Mouse (Mus musculus): ENCODE results near the gene Rwdd2b. TPM values are rescaled to one million over a fixed set of nuclear protein-coding genes. Genes with fewer than 3 reads are reported as not detected.

Gene Rwdd2b
- total and polyA plus RNA-seq, 3 experiments = 14.2 to 35.9 (median 35.9) TPM

DNA sequence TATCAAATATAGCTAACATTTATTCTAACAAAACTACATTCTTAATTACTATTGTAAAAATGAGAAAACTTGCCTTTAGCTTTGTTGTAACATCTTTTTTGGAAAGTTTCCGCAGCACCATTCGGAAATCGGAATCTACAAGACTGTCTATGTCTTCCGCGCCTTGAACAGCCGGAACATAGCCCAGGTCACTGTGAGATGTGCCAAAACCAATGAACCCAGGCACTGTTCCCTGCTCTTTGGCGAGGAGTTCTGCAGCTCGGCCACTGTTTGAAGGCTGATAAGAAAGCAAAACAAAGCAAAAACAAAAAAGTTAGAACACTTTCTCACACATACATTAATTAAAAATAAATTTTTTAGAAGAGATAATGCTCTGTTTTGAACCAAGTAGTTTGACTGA lies 12.9 kb downstream of the Rwdd2b start:
- in situ Hi-C loops (cut with MboI; ENCODE audit: low pct_ligation_motif_present, low pct_unique_long_range_greater_than_20kb, low sequenced_read_pairs) = no loop called here
- peaks cover 32 to 62% of the 10 kb centered on the region in 2 experiments for H3K36me3 ChIP-seq (replicated peaks in 1 of 2; ENCODE audit: control insufficient read depth in 1 of 2, insufficient read depth in 1 of 2, low read length in 1 of 2)
- TF ChIP-seq EP300 (IDR thresholded peaks at IDR 0.05; ENCODE audit: low read length) = no peak
- no peak for TF ChIP-seq IRF4 (IDR thresholded peaks at IDR 0.05; ENCODE audit: low read depth, low read length)
- TF ChIP-seq POLR2A (IDR thresholded peaks at IDR 0.05; ENCODE audit: low read depth, low read length) = no peak
- TF ChIP-seq HCFC1 (IDR thresholded peaks at IDR 0.05; ENCODE audit: low read depth, low read length) = no peak
- no peak for TF ChIP-seq TBP (conservative IDR thresholded peaks at IDR 0.05; ENCODE audit: low read depth, low read length)

DNA sequence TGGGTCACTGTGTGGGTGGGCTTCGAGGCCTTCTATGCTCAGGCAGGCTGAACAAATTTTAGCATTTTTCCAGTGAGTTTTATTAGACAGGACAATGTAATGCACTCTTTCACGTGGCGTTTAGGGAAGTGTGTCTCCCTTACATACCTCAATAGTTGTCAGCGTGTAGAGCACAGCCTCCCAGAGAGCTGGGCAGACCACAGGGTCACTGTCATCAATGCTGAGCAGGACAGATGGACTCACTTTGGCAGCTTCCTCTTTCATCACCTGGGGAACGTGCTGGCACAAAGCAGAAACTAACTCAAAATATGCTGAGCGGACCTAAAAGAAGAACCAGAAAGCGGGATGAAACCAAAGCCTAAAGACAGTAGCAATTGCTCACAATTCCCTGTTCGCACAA lies 19.7 kb downstream of the Rwdd2b start:
- Histone ChIP-seq H3K27me3 (replicated peaks) (no peaks in the 10 kb centered on the region), H3K79me2 (replicated peaks; ENCODE audit: control insufficient read depth, extremely low read depth, insufficient read depth, poor library complexity, severe bottlenecking) (no peaks in the 10 kb centered on the region; the same call in 1 of the 2 replicates), H3K27ac (ENCODE audit: insufficient read depth, low read depth) (no peak overlapping the region), H3K9ac (ENCODE audit: insufficient read depth, low read depth) (no peak overlapping the region), H3K9me3 (replicated peaks; ENCODE audit: low read length) (peaks cover 9% of the 10 kb centered on the region), H3K4me1 (ENCODE audit: control insufficient read depth in 1 of 2, insufficient read depth in 2 of 2) (no peaks in the 10 kb centered on the region), H3K4me3 (replicated peaks in 1 of 3; ENCODE audit: low read depth in 2 of 3, low read length in 2 of 3, poor library complexity in 1 of 3) (no peak overlapping the region), H3K36me3 (replicated peaks in 1 of 2; ENCODE audit: control insufficient read depth in 1 of 2, insufficient read depth in 1 of 2, low read length in 1 of 2) (peaks cover 70 to 94% of the 10 kb centered on the region in 2 experiments), H3K4me2 (ENCODE audit: insufficient read depth, low read depth, poor library complexity, severe bottlenecking) (no peak overlapping the region)
- in situ Hi-C loops (cut with MboI; ENCODE audit: low pct_ligation_motif_present, low pct_unique_long_range_greater_than_20kb, low sequenced_read_pairs) = no loop called here
- dilution Hi-C loops (cut with MboI; ENCODE audit: extremely low pct_ligation_motif_present, extremely low pct_unique_long_range_greater_than_20kb, low sequenced_read_pairs) = no loop called here
- DNase-seq (ENCODE audit: extremely low read depth) = no peak
- TF ChIP-seq MXI1 (IDR thresholded peaks at IDR 0.05; ENCODE audit: low read depth, low read length) (no peak), CHD2 (IDR thresholded peaks at IDR 0.05; ENCODE audit: low read length) (no peak), ZNF384 (IDR thresholded peaks at IDR 0.05; ENCODE audit: low read depth, low read length) (no peak), PAX5 (IDR thresholded peaks at IDR 0.05; ENCODE audit: low read length) (no peak), MYC (IDR thresholded peaks at IDR 0.05; ENCODE audit: low read depth, low read length) (no peak), RCOR1 (conservative IDR thresholded peaks at IDR 0.05; ENCODE audit: low read depth, low read length) (no peak), USF2 (conservative IDR thresholded peaks at IDR 0.05; ENCODE audit: low read depth, low read length) (no peak), HCFC1 (IDR thresholded peaks at IDR 0.05; ENCODE audit: low read depth, low read length) (no peak), TBP (conservative IDR thresholded peaks at IDR 0.05; ENCODE audit: low read depth, low read length) (no peak), JUND (conservative IDR thresholded peaks at IDR 0.05; ENCODE audit: low read depth, low read length) (no peak), TCF12 (IDR thresholded peaks at IDR 0.05; ENCODE audit: low read depth, low read length) (no peak), ZKSCAN1 (IDR thresholded peaks at IDR 0.05; ENCODE audit: borderline replicate concordance, low read depth, low read length) (no peak), MAX (IDR thresholded peaks at IDR 0.05; ENCODE audit: low read length) (no peak), CTCF (conservative IDR thresholded peaks at IDR 0.05 in 1 of 2, IDR thresholded peaks at IDR 0.05 in 1 of 2; ENCODE audit: low read depth in 2 of 2, low read length in 2 of 2) (no peak), UBTF (IDR thresholded peaks at IDR 0.05; ENCODE audit: low read depth, low read length) (no peak)

More for the DNA sequence above, 12.9 kb downstream of the Rwdd2b start:
- no peak for DNase-seq (ENCODE audit: extremely low read depth)
- peaks cover 0 to 24% of the 10 kb centered on the region in 2 experiments; a peak in 2 of 4 replicates for H3K4me1 ChIP-seq (ENCODE audit: control insufficient read depth in 1 of 2, insufficient read depth in 2 of 2)
- H3K4me3 ChIP-seq (replicated peaks in 1 of 3; ENCODE audit: low read depth in 2 of 3, low read length in 2 of 3, poor library complexity in 1 of 3) = no peak overlapping the region
- no peak overlapping the region for H3K4me2 ChIP-seq (ENCODE audit: insufficient read depth, low read depth, poor library complexity, severe bottlenecking)
- no peaks in the 10 kb centered on the region for H3K27me3 ChIP-seq (replicated peaks)
- H3K9ac ChIP-seq (ENCODE audit: insufficient read depth, low read depth) = no peak overlapping the region
- H3K79me2 ChIP-seq (replicated peaks; ENCODE audit: control insufficient read depth, extremely low read depth, insufficient read depth, poor library complexity, severe bottlenecking) = peaks cover 48% of the 10 kb centered on the region
- H3K27ac ChIP-seq (ENCODE audit: insufficient read depth, low read depth) = no peak overlapping the region
- H3K9me3 ChIP-seq (replicated peaks; ENCODE audit: low read length) = no peaks in the 10 kb centered on the region
- dilution Hi-C loops (cut with MboI; ENCODE audit: extremely low pct_ligation_motif_present, extremely low pct_unique_long_range_greater_than_20kb, low sequenced_read_pairs) = no loop called here

Measured in CH12.LX (cell line).